Mouse (Mus musculus) heart, adult 9 months (tissue): ENCODE measurements around the gene Fbf1.
A peak's percentile ranks its signal among the peaks of the same experiment; 100 is the strongest.

Source experiments
- DNase-seq, 2 experiments: peaks; one replicate each; pipeline ENCODE4 v3.0.0; 2022; ENCODE audit warnings: low spot score in 2 of 2

The Fbf1 gene

DNA sequence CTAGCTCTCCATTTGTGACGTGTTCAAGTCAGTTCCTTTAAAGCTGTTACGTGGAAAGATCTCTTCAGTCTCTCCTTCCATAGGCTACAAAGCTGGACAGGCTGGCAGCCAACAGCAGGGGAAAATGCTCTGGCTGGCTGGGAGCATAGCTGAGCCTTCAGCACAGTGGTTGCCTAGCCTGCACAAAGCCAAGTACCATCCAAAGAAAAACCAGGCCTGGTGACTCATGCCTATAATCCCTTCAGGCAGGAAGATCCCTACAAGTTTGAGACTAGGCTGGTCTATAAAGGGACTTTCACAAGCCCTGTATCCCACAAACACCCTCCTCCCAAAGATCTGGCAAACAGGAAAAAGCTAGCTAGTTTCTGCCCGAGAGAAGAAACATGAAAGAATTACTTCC, 17.9 kb upstream of the Fbf1 start:
- no peak for DNase-seq

- no peak for DNase-seq
Observed at GRCm38 (mm10) chr11:116178411-116179121, 10.6 kb upstream of the Fbf1 start.

- no peak for DNase-seq
Observed at GRCm38 (mm10) chr11:116176010-116176409, 8.0 kb upstream of the Fbf1 start.

DNA sequence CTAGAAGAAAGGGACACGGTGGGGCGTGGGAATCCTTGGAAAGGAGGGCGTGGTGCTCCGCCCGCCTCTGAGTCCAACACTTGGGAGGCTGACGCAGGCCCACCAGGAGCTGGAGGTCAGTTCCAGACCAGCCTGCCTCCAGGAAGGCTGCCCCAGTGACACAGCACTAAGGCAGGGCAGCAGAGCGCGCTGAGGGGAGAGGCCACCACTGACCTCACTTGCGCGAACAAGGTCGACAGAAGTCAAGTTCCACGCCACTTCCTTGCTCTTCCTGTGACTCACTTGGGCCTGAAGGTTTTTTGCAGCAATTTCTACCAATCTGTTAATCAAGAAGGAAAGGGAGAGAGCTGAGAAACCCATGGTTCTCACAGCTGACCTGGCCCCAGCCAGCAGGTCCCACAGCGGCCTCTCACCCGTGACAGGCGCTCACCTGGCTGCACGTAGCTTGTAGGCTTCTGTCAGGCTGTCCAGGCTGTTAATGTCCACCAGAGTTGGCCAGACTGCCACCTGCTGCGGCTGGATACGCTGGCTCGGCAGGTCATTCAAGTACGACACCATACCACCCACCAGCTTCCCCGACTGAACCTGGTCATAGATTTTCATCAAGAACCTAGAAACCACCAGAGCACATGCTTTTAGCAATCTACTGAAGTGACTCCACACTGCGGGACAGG, 6.9 kb upstream of the Fbf1 start:
- no peak for DNase-seq

DNA sequence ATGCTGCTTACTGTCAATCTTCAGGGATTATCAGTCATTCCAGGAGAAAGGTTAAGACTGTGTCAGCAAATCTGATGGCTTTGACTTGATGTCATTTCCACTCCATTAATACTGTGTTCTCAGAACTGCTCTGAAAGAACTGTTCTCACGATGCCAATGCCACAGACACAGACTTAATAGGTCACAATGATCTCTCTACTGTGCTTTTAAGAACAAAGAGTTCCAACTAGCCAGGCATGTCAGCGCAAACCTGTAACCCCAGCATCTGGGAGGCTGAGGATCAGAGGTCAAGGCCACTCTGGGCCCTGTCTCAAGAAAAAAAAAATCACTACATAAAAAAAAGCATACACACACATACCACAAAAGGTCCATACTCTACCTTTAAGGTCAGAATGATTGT, 4.0 kb upstream of the Fbf1 start:
- DNase-seq, result no peak

GRCm38 (mm10) chr11:116170003-116170800, 2.2 kb upstream of the Fbf1 start:
- no peak for DNase-seq

- no peak for DNase-seq
Observed at GRCm38 (mm10) chr11:116169214-116169613, 1.2 kb upstream of the Fbf1 start.

DNA sequence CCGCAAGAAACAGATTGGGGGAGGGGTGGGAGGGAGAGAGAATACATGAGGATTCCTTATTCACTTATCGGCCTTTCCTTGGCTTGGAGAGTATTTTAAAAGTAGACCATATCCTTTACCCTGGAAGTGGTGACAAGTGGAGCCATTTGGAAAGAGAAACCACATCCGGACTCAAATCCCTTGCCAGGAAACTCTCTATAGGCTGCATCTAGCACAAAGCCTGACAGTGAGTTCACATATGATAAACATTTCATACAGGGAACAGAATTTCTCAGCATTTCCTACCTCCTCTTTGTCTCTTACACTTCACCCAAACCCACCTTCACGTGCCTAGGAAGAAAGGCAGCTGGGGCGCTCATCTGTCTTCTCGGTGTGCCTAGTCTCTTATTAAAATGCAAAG, 734 bp downstream of the Fbf1 start:
- DNase-seq, result peak in 1 of 2 experiments; percentile 22

- no peak for DNase-seq
Observed at GRCm38 (mm10) chr11:116163002-116163401, 5.0 kb downstream of the Fbf1 start.

- no peak for DNase-seq
Observed at GRCm38 (mm10) chr11:116162146-116162545, 5.8 kb downstream of the Fbf1 start.

- no peak for DNase-seq
Observed at GRCm38 (mm10) chr11:116161312-116161711, 6.7 kb downstream of the Fbf1 start.

GRCm38 (mm10) chr11:116150960-116151359, 17.0 kb downstream of the Fbf1 start:
- no peak for DNase-seq

DNA sequence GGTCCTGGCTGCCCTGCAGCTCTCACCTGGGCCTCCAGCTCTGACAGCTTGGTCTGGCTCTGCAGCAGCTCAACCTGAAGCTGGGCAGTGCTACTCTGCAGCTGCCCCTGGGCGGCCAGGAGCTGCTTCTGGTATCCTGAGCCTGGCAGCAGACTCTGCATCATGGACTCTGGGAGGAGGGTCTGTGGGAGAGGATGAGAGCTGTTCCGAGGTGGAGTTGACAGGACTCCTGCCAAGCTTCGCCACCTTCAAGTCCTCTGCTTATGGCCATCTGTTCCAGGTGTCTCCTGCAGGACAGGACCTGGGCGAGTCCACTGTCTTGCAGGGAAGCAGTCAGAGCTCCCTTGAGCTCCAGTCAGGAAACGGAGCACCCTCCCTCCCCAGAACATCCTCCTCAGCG, 18.6 kb downstream of the Fbf1 start:
- no peak for DNase-seq

GRCm38 (mm10) chr11:116148761-116149221, 19.2 kb downstream of the Fbf1 start:
- no peak for DNase-seq

GRCm38 (mm10) chr11:116146294-116146985, 21.5 kb downstream of the Fbf1 start:
- no peak for DNase-seq

DNA sequence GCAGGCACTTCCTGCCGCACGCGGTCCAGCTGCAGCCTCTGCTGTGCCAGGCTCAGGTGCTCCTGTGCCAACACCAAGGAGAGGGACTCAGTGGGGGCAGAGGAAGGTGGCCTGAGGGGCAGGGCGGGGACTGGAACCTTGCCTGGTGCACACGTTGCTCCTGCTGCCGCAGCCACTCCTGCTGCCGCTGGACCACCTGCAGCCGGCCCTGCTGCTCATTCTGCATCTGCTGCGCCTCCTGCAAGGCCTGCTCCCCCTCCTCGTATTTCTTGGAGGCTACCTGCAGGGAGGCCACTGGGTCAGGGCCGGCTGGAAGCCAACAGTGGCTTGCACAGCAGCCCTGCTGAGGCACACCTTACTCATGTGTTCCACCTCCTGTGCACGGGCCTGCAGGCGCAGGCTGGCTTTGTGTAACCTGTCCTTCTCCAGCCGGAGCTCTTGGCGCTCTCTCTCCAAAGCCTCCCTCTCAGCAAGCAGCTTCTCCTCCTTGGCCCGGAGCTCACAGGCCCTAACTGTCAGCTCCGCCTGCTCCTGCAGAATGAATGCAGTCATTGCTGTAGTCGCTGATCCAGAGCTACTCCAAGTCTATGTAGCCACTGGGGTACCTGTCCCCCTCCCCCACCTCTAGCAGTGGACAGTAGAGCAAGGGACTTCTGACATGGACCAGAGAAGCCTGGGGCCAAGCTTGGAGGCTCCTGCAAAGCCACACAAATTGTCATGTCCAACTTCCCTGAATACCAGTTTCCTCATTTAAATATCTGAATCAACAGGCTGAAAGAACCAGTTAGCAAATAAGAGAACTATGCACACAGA, 22.3 kb downstream of the Fbf1 start:
- no peak for DNase-seq

- DNase-seq, result no peak
Observed at GRCm38 (mm10) chr11:116143468-116143867, 24.5 kb downstream of the Fbf1 start.

- no peak for DNase-seq
Observed at GRCm38 (mm10) chr11:116142211-116142991, 25.6 kb downstream of the Fbf1 start.

GRCm38 (mm10) chr11:116138468-116139138, 29.4 kb downstream of the Fbf1 start, which contains the start of gene Mrpl38:
TSS of gene Mrpl38 (minus strand) at chr11:116138868.
- peak; percentile 91 to 93 for DNase-seq

GRCm38 (mm10) chr11:116138096-116138467, 29.9 kb downstream of the Fbf1 start:
- DNase-seq, result no peak
